Mouse (Mus musculus): ENCODE measurements around the gene Lcn12. TPM values are rescaled to one million over a fixed set of nuclear protein-coding genes. Genes with fewer than 3 reads are reported as not detected.
A peak's percentile ranks its signal among the peaks of the same experiment; 100 is the strongest.

Lcn12 gene
- total RNA-seq, 2 experiments from 2014 or later, result not detected

DNA sequence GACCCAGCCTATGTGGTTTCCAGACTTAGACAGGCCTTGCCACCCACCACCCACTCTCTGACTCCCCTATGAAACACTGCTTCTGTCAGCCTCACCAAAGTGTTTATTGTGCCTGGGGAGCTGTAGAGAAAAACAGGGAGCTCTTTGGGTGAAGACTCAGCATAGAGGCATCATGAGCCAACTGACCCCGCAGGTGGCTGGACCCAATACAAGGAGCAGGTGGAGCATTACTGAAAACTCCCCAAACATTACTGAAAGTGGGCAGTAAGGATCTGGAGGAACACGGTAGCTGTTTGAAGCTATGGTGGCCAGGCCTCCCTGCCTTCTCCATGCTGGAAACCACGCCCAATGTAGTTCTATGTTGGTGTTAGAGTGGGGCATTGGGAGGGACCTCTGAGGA, 30.1 kb downstream of the Lcn12 start:
- no peak for DNase-seq (ENCODE audit: extremely low spot score in 1 of 2, low spot score in 1 of 2)

DNA sequence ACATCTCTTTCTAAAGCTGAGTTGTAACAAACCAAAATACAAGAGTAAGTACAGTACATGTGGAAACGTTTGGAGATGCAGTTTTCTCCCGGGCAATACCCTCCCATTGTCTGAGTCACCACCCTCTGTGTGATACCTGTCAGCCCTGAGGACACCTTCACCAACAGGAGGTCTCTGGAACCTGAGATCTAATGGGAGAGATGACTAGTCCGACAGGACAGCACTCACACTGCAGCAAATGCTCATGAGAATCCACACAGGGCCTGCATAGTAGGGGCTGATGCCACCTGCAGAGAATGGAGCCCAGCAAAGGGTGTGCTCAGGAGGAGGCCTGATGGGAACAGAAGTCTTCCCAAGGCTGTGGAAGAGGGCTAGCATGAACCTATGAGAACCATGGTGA, 32.3 kb downstream of the Lcn12 start:
- DNase-seq (ENCODE audit: extremely low spot score in 1 of 2, low spot score in 1 of 2), result no peak

DNA sequence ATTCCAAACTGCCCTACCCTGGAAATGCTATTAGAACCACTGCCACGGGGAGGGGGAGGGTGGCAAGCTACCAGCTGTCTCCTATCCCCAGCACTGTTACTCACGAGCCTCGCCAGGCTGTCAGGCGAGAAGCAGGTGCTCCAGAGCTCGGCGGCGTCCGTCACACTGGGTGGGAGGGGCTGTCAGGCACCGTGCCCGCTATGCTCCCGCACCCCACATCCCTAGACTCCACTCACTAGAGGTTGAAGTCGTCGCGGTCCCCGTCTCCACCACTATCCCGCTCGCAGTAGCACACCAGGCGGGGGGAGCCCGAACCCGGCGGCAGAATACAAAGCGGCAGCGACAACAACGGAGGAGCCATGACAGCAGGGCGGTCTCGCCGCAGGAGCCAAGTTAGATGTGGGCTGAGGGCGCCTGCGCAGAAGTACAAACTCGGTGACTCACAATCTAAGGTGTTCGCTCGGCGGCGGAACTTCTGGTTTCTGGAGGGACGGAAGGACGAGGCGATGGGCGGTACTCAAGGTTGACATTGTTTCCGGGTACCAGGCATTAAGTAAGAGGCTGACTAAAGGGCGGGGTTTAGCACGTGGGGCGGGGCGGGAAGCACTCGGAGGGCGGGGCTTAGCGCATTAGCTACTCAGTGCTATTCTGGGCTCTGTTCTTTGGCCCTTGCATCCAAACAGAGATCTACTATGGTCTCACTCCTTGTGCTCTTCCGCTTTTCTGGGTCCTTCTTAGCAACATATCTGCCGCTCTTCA, 33.0 kb downstream of the Lcn12 start, which contains the start of gene Paxx:
Gene Paxx (minus strand): TSS at position 544 of the 759 bp plus-strand sequence.
- peak; percentile 75 to 84 for DNase-seq (ENCODE audit: extremely low spot score in 1 of 2, low spot score in 1 of 2)

DNA sequence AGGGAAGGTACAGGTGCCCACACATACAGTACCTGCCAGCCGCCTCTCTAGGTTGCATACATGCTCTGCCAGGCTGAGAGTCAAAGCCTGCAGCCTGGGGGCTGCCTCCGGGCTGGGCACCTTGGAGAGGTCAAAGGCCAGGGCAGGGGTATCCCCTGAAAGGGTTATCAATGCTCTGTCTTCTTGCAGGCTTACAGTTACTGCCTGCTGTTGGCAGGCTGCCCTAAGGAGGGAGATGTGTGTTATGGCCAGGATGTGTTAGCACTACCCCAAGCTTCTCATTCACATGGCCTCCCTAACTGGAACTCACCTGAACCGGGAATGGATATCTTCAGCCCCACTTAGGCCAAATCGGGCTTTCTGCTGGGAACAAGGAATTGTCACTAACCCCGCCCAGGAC, 33.6 kb downstream of the Lcn12 start:
- DNase-seq (ENCODE audit: extremely low spot score in 1 of 2, low spot score in 1 of 2), result no peak

DNA sequence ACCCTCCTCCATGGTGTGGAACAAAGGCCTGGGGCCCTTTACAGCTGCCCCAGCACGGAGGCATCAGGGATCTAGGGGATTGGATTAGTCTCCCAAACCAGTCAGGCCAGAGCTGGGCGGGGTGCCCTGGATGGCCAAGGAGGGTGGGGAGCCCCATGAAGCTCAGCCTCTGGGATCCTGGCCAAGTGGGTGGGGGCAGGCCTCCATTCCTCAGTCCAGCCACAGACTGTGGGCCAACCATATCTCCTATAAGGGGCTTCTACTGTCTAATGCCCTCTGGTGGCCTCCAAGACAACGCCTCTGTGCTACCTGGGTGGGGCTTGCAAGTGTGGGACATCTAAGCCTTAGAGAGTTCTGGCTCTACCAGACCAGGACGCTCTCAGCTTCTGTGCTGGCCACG, 34.8 kb downstream of the Lcn12 start:
- DNase-seq (ENCODE audit: extremely low spot score in 1 of 2, low spot score in 1 of 2), result no peak

DNA sequence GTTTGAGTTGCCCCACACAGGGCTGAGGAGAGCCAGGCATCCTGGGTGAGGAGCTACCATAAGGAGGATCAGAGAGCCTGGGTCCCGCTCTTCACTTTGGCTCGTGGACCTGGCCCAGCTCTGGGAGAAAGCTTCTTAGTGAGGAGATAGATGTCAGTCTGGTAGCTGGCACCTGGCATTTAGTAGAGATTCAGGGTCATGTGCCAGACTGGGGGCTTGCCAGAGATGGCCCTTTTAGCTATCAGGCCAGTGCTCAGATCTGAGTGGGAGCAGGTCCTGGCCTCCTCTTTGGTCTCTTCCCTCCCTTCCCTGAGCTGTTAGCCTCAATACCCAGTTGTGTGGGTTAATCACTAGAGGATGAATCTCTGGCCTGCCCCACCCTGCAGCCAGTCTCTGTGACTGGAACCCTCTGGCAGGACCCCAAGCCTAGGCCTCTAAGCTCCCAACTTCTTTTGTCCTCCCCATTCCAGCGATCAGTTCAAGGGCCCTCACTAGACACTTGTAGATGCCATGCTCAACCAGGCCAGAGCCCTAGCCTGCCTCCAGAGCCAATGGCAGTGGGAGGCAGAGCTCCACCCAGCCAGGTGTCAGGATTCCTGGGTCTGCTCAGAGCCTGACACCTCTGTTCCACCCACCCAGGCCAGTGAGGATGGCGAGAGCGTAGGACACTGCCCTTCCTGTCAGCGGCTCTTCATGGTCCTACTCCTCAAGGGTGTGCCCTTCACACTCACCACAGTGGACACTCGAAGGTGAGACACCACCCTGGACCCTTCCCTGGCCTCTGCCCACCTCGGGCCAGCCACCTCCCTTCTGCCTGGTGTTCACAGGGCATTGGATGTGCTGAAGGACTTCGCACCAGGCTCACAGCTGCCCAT, 36.5 kb downstream of the Lcn12 start:
- DNase-seq (ENCODE audit: extremely low spot score in 1 of 2, low spot score in 1 of 2), result no peak

DNA sequence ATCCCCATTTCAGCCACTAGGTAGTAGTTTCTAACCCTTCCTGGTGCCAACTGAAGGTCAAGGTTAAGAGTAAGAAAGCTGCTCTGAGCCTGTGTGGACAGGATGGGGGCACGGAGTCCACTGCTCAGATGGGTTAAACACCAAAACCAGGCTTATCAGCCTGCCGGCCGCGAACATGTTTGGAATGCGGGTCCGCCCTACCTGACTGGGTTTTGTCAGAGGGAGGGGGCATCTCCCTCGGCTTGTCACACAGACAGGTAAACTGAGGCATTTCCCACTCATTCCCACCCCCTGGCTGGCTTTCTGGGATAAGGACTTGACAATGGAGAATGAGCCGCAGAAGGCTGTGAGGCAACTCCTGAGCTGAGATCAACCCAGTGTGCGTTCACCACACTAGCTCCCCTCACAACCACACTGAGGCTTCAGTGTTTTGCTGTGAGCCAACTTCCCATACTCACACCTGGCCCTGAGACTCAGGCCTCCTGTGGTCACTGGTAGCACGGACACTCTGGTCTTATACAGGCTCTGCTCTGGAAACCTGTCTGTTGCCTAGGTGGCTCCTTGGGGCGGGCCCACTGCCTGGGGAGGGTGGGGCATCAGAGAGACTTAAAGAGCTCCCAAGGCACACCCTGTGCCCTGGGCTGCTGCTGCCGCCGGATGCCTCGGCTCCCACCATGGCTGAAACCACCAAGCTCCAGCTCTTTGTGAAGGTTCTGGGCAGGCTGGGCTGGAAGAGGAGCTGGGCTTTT, 37.3 kb downstream of the Lcn12 start, which contains the start of gene Clic3:
Gene Clic3 (plus strand): TSS at position 634 of the 749 bp plus-strand sequence.
- DNase-seq (ENCODE audit: extremely low spot score in 1 of 2, low spot score in 1 of 2), result no peak

DNA sequence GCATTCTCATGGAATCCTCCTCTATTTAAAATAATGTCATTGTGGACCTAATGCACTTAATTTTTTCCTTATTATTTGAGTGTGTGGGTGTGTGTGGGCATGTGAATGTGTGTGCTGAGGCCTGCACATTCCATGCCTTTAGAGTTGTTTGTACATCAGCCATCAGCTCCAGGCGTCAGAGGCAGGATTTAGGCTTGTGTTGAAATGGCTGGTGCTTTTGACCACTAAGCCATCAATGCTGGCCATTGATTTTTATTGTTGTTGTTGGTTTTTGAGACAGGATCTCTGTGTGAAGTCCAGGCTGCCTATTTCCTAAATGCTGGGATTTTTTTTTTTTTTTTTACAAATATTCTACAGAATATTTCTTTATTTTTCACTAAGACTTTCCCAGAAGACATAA, 40.8 kb downstream of the Lcn12 start:
- DNase-seq (ENCODE audit: extremely low spot score in 1 of 2, low spot score in 1 of 2), result no peak

DNA sequence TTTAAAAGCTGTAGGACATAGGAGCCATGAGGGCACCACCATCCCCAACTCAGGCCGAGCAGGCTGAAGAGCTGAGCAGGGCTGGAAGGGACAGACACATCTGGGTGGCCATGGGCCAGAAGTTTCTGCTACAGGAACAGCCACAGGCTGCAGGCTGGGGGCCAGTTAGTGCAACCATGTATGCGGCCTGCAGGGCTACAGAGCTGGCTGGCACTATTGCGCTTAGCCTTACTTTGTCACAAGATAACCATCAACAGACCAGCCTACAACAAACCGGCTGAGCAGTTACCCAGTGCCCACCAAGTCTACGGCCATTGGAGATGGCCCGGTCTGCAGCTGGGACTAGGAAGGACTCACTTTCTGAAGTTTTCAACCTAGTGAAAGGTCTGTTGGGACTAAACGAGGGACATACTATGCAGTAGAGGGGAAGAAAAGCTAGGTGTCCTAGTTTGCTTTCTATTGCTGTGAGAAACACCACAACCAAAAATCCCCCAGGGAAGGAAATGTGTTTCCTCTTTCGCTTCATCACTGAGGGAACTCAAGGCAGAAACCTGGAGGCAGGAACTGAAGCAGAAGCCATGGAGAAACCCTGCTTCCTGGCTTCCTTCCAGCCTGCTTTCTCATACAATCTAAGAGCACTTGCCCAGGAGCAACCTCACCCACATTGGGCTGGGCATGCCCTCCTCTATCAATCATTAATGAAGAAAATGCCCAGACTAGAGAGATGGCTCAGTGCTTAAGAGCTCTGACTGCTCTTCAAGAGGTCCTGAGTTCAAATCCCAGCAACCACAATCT, 42.7 kb downstream of the Lcn12 start:
- no peak for DNase-seq (ENCODE audit: extremely low spot score in 1 of 2, low spot score in 1 of 2)

DNA sequence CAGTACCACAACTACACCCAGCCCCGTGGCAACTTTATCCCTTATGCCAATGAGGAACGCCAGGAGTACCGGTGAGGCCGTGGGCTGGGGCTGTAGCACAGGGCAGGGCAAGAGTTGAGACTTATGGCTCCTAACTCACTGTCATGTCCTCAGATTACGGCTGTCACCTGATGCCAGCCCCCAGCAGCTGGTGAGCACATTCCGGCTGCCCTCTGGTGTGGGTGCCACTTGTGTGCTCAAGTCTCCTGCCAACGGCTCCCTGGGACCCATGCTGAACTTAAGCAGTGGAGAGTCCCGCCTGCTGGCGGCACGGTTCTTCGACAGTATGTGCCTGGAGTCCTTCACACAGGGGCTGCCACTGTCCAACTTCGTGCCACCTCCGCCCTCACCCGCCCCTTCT, 51.0 kb downstream of the Lcn12 start:
- DNase-seq (ENCODE audit: extremely low spot score in 1 of 2, low spot score in 1 of 2), result no peak

DNA sequence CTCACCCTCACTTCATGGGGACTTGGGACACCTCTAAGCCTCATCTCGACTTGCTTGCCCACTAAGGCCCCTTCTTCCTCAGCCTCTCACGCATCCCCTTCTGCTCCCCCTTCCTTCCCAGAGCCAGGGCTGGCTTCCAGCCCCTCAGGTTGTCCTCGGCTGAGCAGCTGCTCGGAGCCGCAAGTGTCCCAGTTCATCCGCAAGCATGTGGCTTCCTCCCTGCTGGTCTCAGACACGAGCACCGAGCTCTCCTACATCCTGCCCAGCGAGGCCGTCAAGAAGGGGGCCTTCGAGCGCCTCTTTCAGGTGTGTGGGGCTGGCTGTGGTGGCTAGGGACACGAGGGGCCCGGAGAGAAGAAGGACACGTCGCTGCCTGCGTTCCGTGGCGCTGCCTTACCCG, 52.6 kb downstream of the Lcn12 start:
- no peak for DNase-seq (ENCODE audit: extremely low spot score in 1 of 2, low spot score in 1 of 2)

Small RNAs within 50 kb of the gene (microRNA-seq; reads per million reads assigned to microRNA genes)
- 7.5 to 7.6 reads per million in 2 experiments for gene Mir3087

Other genes with a start within 250 kb of the Lcn12 start
- 1 to 10 TPM; 3.3 to 5.2 TPM for gene AL732309.1, start 247.0 kb downstream of the Lcn12 start, total RNA-seq (2021)
- 10 to 100 TPM; 38.1 to 40.5 TPM for gene Tmem203, start 238.5 kb downstream of the Lcn12 start, total RNA-seq (2021)
- gene Tprn, start 231.3 kb downstream of the Lcn12 start, total RNA-seq (2021), result 10 to 100 TPM; 27.0 to 29.4 TPM
- 10 to 100 TPM; 69.2 to 71.6 TPM for gene Ssna1, start 221.5 kb downstream of the Lcn12 start, total RNA-seq (2021)
- gene Anapc2, start 221.4 kb downstream of the Lcn12 start, total RNA-seq (2021), result 10 to 100 TPM; 85.1 to 86.5 TPM
- not detected for gene Tmem210, start 205.8 kb downstream of the Lcn12 start, total RNA-seq (2021)
- not detected for gene Lrrc26, start 204.0 kb downstream of the Lcn12 start, total RNA-seq (2021)
- 100 to 1,000 TPM; 405 to 487 TPM for gene Grin1, start 174.7 kb downstream of the Lcn12 start, total RNA-seq (2021)
- 10 to 100 TPM; 53.7 to 56.1 TPM for gene Man1b1, start 161.6 kb downstream of the Lcn12 start, total RNA-seq (2021)
- 10 to 100 TPM; 30.7 to 31.7 TPM for gene Dpp7, start 137.6 kb downstream of the Lcn12 start, total RNA-seq (2021)
- gene Uap1l1, start 128.2 kb downstream of the Lcn12 start, total RNA-seq (2021), result 10 to 100 TPM; 14.2 to 14.3 TPM
- 1 to 10 TPM; 5.8 to 6.0 TPM for gene Sapcd2, start 121.6 kb downstream of the Lcn12 start, total RNA-seq (2021)
- gene Entpd2, start 98.0 kb downstream of the Lcn12 start, total RNA-seq (2021), result 10 to 100 TPM; 15.3 to 18.0 TPM
- gene Npdc1, start 94.6 kb downstream of the Lcn12 start, total RNA-seq (2021), result 100 to 1,000 TPM; 427 to 450 TPM
- gene Fut7, start 70.6 kb downstream of the Lcn12 start, total RNA-seq (2021), result under 1 TPM; 0.12 to 0.49 TPM
- gene Abca2, start 65.2 kb downstream of the Lcn12 start, total RNA-seq (2021), result 100 to 1,000 TPM; 160 to 172 TPM
- under 1 TPM; 0.47 to 0.73 TPM for gene Clic3, start 37.1 kb downstream of the Lcn12 start, total RNA-seq (2021)
- 10 to 100 TPM; 56.6 to 58.9 TPM for gene Paxx, start 32.8 kb downstream of the Lcn12 start, total RNA-seq (2021)
- 100 to 1,000 TPM; 329 to 404 TPM for gene Ptgds, start 23.9 kb downstream of the Lcn12 start, total RNA-seq (2021)
- gene Fbxw5, start 6.8 kb upstream of the Lcn12 start, total RNA-seq (2021), result 100 to 1,000 TPM; 114 to 131 TPM
- gene C8g, start 7.8 kb upstream of the Lcn12 start, total RNA-seq (2021), result 1 to 10 TPM in 1 of 2 experiments, under 1 TPM in 1; 0.87 to 1.1 TPM
- 10 to 100 TPM in 1 of 2 experiments, 1 to 10 TPM in 1; 9.5 to 10.5 TPM for gene Traf2, start 53.0 kb upstream of the Lcn12 start, total RNA-seq (2021)
- gene Edf1, start 63.9 kb upstream of the Lcn12 start, total RNA-seq (2021), result 100 to 1,000 TPM; 211 to 232 TPM
- 1 to 10 TPM; 1.9 to 2.3 TPM for gene Mamdc4, start 80.9 kb upstream of the Lcn12 start, total RNA-seq (2021)
- gene Phpt1, start 81.3 kb upstream of the Lcn12 start, total RNA-seq (2021), result 10 to 100 TPM; 67.9 to 75.4 TPM
- 100 to 1,000 TPM; 104 to 117 TPM for gene Ajm1, start 87.8 kb upstream of the Lcn12 start, total RNA-seq (2021)
- gene Rabl6, start 114.6 kb upstream of the Lcn12 start, total RNA-seq (2021), result 100 to 1,000 TPM; 128 to 145 TPM
- gene Ccdc183, start 123.8 kb upstream of the Lcn12 start, total RNA-seq (2021), result not detected
- 10 to 100 TPM; 21.3 to 24.7 TPM for gene Tmem141, start 128.1 kb upstream of the Lcn12 start, total RNA-seq (2021)
- under 1 TPM; 0.44 to 0.80 TPM for gene Fcna, start 134.1 kb upstream of the Lcn12 start, total RNA-seq (2021)
- gene Lcn8, start 159.2 kb upstream of the Lcn12 start, total RNA-seq (2021), result not detected
- not detected for gene Lcn5, start 164.0 kb upstream of the Lcn12 start, total RNA-seq (2021)
- gene Lcn6, start 182.9 kb upstream of the Lcn12 start, total RNA-seq (2021), result not detected
- not detected for gene Lcn10, start 188.8 kb upstream of the Lcn12 start, total RNA-seq (2021)
- gene Obp2a, start 206.1 kb upstream of the Lcn12 start, total RNA-seq (2021), result not detected
- gene Bmyc, start 212.8 kb upstream of the Lcn12 start, total RNA-seq (2021), result 100 to 1,000 TPM in 1 of 2 experiments, 10 to 100 TPM in 1; 98.1 to 104 TPM
- gene Obp2b, start 243.1 kb upstream of the Lcn12 start, total RNA-seq (2021), result not detected

Measured in layer of hippocampus, postnatal 25 days (tissue).